Mouse (Mus musculus) gastrocnemius, postnatal 25 days (tissue): ENCODE results near the gene Mzt1. TPM values are rescaled to one million over a fixed set of nuclear protein-coding genes. Genes with fewer than 3 reads are reported as not detected.
"Not testable (repeated sequence)": the region's sequence is repeated elsewhere in the genome, so short reads cannot be mapped to it uniquely, and the experiment has no call there.

Experiments used
- DNase-seq: peaks from one replicate; pipeline ENCODE4 v3.0.0; 2022
- long read RNA-seq, 2 experiments: library from polyadenylated mRNA; stranded (forward); transcript quantifications; one replicate each; pipeline ENCODE4 v2.0.0; 2021
- total RNA-seq, 2 experiments: library from RNA; stranded (reverse); gene quantifications; 1 replicate in 1 of 2; 2 replicates in 1 of 2; pipeline ENCODE4 v1.2.3; 2021

The Mzt1 gene
- 10 to 100 TPM; 24.0 to 24.6 TPM for total RNA-seq
- long read RNA-seq, experiment 1, transcript Mzt1-201 (3 exons, 2,240 nt), result major isoform, 39 of 45 reads
- long read RNA-seq, experiment 1, partial matches to known transcripts, result 0 of 45 reads
- long read RNA-seq, experiment 1, other reads (novel, unspliced or antisense), result 5 of 45 reads
- long read RNA-seq, experiment 2, transcript Mzt1-201 (3 exons, 2,240 nt), result major isoform, 56 of 63 reads
- long read RNA-seq, experiment 2, partial matches to known transcripts, result 1 of 63 reads
- long read RNA-seq, experiment 2, other reads (novel, unspliced or antisense), result 6 of 63 reads

GRCm38 (mm10) chr14:99046031-99046781 lies at the start of gene Mzt1, which contains the start of gene Bora:
Gene Mzt1, minus strand, starts transcription at chr14:99046134.
Gene Bora, plus strand, starts transcription at chr14:99046222.
- DNase-seq, result peak; percentile 93

- no peak for DNase-seq
These were observed 43.0 kb upstream of the Mzt1 start for GRCm38 (mm10) chr14:99088947-99089346.

- no peak for DNase-seq
These were observed 25.2 kb upstream of the Mzt1 start for GRCm38 (mm10) chr14:99071146-99071545.

DNA sequence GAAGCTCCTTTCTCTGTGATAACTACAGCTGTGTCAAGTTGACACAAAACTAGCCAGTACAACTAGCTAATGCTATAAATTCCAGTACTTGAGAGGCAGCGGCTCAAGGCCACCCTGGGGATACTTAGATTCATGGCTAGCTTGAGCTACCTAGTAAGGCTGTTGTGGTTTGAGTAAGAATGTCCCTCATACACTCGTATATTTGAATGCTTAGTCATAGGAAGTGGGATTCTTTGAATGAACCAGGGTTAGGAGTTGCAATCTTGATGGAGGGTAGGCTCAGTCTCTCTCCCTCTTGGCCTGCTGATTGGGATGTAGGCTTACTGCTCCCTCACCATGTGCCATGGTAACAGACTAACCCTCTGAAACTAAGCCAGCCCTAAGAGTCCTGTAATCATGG lies 17.2 kb upstream of the Mzt1 start:
- DNase-seq, result no peak

DNA sequence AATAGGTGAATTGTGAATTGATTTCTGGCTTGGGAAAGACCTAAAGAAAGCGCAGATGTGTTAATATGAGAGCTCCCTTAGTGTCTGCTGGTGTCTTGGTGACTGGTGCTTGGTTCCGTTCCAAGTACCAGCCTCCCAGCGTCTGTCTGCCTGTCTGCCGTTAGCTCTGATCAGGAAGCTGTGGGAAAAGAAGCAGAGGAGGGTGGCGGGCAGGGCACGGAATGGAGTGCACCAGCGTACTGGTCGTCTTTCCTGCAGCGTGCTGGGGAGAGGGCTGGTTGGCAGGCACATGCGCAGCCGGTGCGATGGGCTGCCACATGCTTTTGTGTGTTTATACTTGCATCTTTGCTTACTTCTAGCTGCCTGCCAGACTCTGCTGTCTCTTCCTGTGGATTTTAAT lies 14.7 kb upstream of the Mzt1 start:
- DNase-seq, result no peak

DNA sequence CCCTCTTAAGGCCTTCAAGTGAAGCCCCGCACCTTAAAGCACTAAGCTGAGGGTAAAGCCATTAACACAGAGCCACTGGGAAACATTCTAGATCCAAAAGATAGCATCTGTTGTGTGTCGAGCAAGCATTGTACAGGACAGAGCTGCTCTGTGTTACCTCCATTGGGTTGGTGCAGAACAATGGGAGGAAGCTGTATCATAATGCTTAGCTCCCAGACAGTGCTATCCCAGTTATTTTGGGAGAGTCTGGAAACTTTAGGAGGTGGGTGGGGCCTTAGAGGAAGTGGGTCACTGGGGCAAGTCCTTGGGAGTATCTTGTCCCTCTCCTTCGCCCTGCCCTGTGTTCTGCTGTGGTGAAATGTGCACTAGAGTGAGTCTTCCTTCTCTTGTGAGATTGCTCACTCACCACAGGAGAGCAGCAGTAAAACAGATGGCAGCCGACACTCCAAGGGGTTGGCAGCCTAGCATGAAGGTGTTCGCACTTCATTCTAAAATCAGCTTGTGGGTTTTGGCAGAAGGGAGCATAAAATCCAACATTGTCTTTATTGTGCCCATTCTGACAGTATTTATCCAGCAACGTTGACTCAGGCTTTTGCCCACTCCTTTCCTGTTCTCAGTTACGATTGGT lies 13.1 kb upstream of the Mzt1 start:
- DNase-seq, result no peak

DNA sequence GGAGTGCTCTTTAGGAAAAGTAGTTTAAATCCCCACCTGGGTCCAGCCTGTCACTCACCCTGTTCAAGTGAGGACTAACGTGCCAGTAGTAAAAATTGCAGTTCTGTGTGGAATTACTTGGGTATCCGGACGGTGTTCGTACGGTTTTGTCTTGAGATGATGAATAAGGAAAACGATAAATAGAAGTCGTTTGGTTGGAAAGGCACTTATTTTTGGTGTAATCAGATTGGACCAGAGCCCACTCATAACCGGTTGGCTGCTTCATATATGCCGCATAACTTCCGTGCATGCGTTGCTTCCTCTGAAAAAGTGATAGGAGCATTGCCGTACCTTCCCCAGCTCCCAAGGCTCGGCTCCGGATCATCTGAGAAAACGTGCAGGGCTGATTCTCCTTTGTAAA lies 848 bp upstream of the Mzt1 start:
- no peak for DNase-seq

GRCm38 (mm10) chr14:99045378-99046030 lies 430 bp downstream of the Mzt1 start:
- DNase-seq, result no peak

GRCm38 (mm10) chr14:99044718-99045117 lies 1.2 kb downstream of the Mzt1 start:
- DNase-seq, result no peak

- no peak for DNase-seq
These were observed 1.8 kb downstream of the Mzt1 start for GRCm38 (mm10) chr14:99044096-99044495.

DNA sequence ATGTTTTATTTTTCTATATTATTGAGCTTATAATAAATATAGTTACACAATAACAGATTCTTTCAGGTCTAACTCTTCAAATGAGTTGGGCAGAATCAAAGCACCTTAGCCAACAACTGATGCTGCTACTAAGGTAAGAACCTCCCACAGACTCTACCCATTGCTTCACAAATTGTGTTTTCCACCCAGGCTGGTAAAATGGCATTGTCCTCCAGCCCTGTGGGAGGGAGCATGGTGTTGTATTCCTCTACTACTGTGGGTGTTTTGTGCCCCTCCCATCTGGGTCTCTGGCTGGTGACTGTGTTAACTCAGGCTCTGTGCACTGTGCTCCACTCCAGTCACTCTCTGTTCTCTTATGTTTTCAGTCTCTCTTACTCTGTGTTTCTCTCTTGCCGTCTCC lies 2.4 kb downstream of the Mzt1 start:
- no peak for DNase-seq

DNA sequence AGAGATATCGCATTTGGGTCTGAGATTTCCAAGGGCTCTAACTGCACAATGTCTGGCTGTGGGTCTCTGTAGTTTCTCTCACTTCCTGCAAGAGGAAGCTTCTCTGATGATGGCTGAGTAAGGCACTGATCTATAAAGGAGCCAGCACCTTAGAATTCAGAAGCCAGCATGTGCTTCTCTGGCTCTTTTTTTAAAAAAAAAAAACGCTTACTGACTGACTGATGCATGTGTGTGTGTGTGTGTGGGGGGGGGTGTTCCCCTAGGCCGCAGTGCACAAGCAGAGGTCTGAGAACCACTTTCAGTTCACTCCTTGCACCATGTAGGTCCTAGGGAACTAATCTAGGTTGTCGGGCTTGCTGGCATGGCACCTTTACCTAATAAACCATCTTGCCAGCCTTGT lies 4.5 kb downstream of the Mzt1 start:
- DNase-seq, result no peak

GRCm38 (mm10) chr14:99039308-99039707 lies 6.6 kb downstream of the Mzt1 start:
- DNase-seq, result not testable (repeated sequence)

GRCm38 (mm10) chr14:99037703-99038102 lies 8.2 kb downstream of the Mzt1 start:
- no peak for DNase-seq

GRCm38 (mm10) chr14:99036039-99036438 lies 9.9 kb downstream of the Mzt1 start:
- no peak for DNase-seq

DNA sequence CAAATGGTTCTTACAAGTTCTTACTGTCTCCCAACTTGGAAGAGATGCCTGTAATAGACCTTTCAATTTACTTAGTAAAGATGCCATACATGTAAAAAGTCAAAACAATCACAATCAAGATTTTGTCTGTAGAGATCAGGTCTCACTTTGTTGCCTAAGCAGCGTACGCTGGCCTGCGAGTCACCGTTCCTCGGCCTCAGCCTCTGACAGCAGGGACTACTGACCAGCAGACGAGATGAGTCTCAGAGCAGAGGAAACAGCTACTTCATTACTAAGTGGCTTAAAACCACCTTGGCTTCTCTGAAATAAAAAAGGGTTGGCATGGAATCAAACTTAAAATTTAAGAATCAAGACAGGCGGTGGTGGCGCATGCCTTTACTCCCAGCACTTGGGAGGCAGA lies 11.1 kb downstream of the Mzt1 start:
- DNase-seq, result not testable (repeated sequence)

- no peak for DNase-seq
These were observed 13.3 kb downstream of the Mzt1 start for GRCm38 (mm10) chr14:99032596-99032995.

DNA sequence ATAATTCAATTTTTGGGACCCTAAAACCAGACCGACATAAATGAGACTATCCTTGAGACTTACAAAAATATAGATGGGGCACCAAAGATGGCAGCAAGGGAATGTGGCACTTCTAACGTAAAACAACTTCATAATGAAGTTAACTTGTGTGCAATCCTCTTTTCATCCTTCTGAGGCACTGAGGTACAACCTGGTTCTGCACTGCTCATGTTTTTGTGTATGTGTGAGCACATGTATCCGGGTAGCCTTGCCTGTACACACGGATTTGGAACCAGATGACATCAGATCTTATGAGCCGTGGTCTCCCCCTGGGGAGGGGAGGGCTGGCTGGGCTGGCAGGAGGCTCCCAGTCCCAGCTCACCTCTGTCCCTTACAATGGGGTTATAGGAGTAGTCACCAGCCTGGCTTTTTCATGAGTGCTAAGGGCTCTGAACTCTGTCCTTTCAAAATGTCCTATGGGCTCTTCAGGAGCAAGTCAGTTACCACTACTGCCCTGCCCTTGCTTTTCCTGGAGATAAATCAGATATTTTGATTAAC lies 14.5 kb downstream of the Mzt1 start:
- DNase-seq, result no peak

DNA sequence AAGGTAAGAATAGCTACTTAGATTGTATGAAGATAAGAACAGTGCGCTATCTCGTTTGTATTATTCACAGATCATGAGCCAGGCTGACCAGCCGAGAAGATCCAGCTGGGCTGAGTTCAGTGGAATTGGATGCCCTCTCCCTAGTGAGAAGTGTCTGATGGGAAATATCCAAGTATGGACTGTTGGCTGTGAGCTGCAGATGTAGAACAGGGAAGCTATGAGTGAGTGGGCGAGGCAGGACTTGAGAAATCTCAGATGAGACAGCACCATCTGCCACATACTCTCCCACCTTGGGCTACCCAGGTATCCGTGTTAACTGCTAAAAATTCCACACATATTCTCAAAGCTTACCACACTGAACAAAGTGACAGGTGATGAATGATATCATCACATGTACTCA lies 15.9 kb downstream of the Mzt1 start:
- DNase-seq, result no peak

DNA sequence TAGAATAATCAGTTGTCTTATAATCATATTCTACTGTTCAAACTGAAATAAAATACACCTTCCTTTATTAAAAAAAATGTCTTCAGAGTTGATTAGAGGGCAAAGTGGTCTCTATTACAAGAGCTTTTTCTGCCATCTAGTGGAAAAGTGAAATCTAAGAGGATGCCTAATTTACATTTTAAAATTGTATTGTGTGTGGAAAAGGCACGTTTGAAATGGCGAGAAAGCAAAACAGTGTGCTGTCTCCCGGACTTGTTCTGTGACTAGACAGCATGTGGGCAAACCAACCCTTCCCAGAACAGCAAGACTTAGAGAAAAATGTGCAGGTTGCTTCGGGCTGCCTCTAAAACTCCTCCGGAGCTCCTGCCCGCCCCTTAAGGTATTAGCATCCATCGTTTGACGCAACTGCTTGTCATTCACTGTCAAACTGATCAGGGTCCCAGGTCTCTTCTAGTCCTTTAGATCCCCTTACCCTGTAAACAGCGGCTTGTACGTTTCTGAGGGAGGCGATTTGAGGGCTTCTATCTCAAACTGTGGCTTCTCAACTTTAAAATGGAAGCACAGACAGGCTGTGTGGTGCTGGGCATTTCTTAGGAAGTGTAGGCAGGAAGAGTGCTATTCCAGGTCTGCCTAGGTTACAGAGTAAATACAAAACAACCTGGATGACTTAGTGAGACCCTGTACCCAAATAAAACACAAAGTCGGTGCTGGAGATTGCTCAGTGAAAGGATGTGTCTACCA lies 23.4 kb downstream of the Mzt1 start:
- DNase-seq, result no peak

DNA sequence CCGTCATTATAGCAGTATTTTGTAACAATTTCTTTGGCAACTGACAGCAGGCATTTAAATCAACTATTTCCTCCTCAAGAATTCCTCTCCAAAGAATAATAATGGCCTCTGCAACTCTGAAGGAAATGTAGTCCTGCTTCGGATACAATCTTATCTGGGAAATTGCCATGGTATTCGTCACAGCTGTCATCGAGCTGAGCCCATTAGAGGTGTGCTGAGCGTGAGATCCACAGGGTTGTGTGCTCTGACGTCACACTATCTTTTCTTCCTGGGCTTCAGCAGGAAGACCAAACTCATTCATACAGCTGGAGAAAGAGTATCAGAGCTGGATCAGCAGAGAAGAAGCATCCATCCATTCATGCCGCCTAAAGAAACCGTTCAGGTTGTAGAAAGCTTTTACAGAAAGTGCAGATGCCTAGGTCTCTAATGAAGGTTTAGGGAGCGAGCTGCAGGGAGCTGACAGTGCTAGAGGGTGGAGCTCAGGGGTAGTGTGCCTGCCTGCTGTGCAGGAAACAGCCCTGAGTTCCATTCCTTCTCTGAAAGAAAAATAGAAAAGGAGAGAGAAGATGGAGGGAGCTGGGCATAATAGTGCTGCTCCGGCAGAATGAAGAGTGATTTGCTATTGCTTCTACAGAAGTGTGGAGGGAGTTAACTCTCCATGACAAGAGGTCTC lies 26.7 kb downstream of the Mzt1 start:
- DNase-seq, result no peak
